8 mouse cellular contexts compared by ENCODE assay signal in genomic region chr11:99065979-99066378, GRCm38 (mm10). TPM values are rescaled to one million over a fixed set of nuclear protein-coding genes. Genes with fewer than 3 reads are reported as not detected.
DNase-seq lines count a peak whose midpoint lies in the region; ATAC-seq and TF ChIP-seq lines count a peak whose summit lies in the region.

No protein-coding gene starts in this region.

- H3K4me2 ChIP-seq in midbrain, postnatal 0 days (ENCODE audit: low read depth, low read length, poor library complexity, severe bottlenecking): no peak overlapping the region
- no peak overlapping the region for H3K4me2 ChIP-seq in stomach, embryonic 16.5 days (ENCODE audit: low read depth, low read length)

- 10% methylated on average over 2 of the region's 2 CpGs for WGBS in kidney, adult 2 months
- WGBS in limb, embryonic 10.5 days: 25% methylated on average over 2 of the region's 2 CpGs
- WGBS in midbrain, postnatal 0 days: 11% methylated on average over 2 of the region's 2 CpGs
- 15% methylated on average over 2 of the region's 2 CpGs for WGBS in stomach, embryonic 16.5 days

- peak; percentile 95 for TF ChIP-seq CTCF in kidney, adult 2 months (conservative IDR thresholded peaks at IDR 0.05; ENCODE audit: insufficient read depth, insufficient read length, low read depth, low read length)
- TF ChIP-seq CTCF in midbrain, postnatal 0 days (IDR thresholded peaks at IDR 0.05): peak; percentile 95

- no peak overlapping the region for H3K9ac ChIP-seq in midbrain, postnatal 0 days (replicated peaks; ENCODE audit: low read length, poor library complexity, severe bottlenecking)
- H3K9ac ChIP-seq in stomach, embryonic 16.5 days (ENCODE audit: low read length): no peak overlapping the region

- no peak for ATAC-seq in midbrain, postnatal 0 days (ENCODE audit: low FRiP score)
- ATAC-seq in stomach, embryonic 16.5 days (ENCODE audit: insufficient read depth, low FRiP score): peak; percentile 59

- H3K27me3 ChIP-seq in kidney, adult 2 months (replicated peaks; ENCODE audit: control insufficient read depth, insufficient read depth, low read length): no peaks in the 10 kb centered on the region
- no peaks in the 10 kb centered on the region for H3K27me3 ChIP-seq in limb, embryonic 10.5 days (ENCODE audit: low read depth, poor library complexity, severe bottlenecking)
- no peaks in the 10 kb centered on the region for H3K27me3 ChIP-seq in midbrain, postnatal 0 days (ENCODE audit: insufficient read depth, low read length)
- H3K27me3 ChIP-seq in stomach, embryonic 16.5 days (ENCODE audit: control insufficient read depth, insufficient read depth, low read length): no peaks in the 10 kb centered on the region

- no peaks in the 10 kb centered on the region for H3K4me1 ChIP-seq in kidney, adult 2 months (ENCODE audit: control insufficient read depth, insufficient read depth, low read length)
- peaks cover 81% of the 10 kb centered on the region for H3K4me1 ChIP-seq in limb, embryonic 10.5 days
- no peaks in the 10 kb centered on the region for H3K4me1 ChIP-seq in midbrain, postnatal 0 days (ENCODE audit: insufficient read depth, low read length)
- peaks cover 5% of the 10 kb centered on the region for H3K4me1 ChIP-seq in stomach, embryonic 16.5 days (ENCODE audit: control insufficient read depth, insufficient read depth, low read length)

- H3K4me3 ChIP-seq in kidney, adult 2 months (ENCODE audit: insufficient read depth, low read depth, low read length): no peak overlapping the region
- H3K4me3 ChIP-seq in limb, embryonic 10.5 days: 0 out of 2 replicates have a peak overlapping the region, but pooled peaks have one; percentile 9
- H3K4me3 ChIP-seq in midbrain, postnatal 0 days (ENCODE audit: low read depth, low read length): no peak overlapping the region
- H3K4me3 ChIP-seq in stomach, embryonic 16.5 days (replicated peaks; ENCODE audit: low read length): no peak overlapping the region

- no peak overlapping the region for H3K27ac ChIP-seq in kidney, adult 2 months (ENCODE audit: insufficient read depth, low read depth, low read length)
- peak overlapping the region; percentile 80 for H3K27ac ChIP-seq in limb, embryonic 10.5 days
- no peak overlapping the region for H3K27ac ChIP-seq in midbrain, postnatal 0 days (ENCODE audit: low read depth, low read length)
- H3K27ac ChIP-seq in stomach, embryonic 16.5 days (ENCODE audit: low read length): peak overlapping the region; percentile 39

- no peaks in the 10 kb centered on the region for H3K9me3 ChIP-seq in limb, embryonic 10.5 days (replicated peaks)
- H3K9me3 ChIP-seq in midbrain, postnatal 0 days (ENCODE audit: low read length): no peaks in the 10 kb centered on the region
- H3K9me3 ChIP-seq in stomach, embryonic 16.5 days (replicated peaks; ENCODE audit: control insufficient read depth, low read length): no peaks in the 10 kb centered on the region

- DNase-seq in 416B (ENCODE audit: low read depth): peak; percentile 93
- DNase-seq in adrenal gland, adult (ENCODE audit: inconsistent age in 2 of 2, low spot score in 1 of 2): peak; percentile 81 to 96
- DNase-seq in embryo, embryonic 9.5 days (ENCODE audit: extremely low spot score): peak; percentile 87
- peak; percentile 61 to 85 for DNase-seq in gastrocnemius, postnatal 4 days (ENCODE audit: low spot score in 2 of 2)
- DNase-seq in kidney, adult 2 months: peak; percentile 94
- DNase-seq in limb, embryonic 10.5 days (ENCODE audit: low spot score): peak; percentile 81
- DNase-seq in midbrain, postnatal 0 days (ENCODE audit: low spot score): peak; percentile 92

- TF ChIP-seq POLR2A in kidney, adult 2 months (IDR thresholded peaks at IDR 0.05; ENCODE audit: low read depth, low read length): no peak

- no peaks in the 10 kb centered on the region for H3K36me3 ChIP-seq in kidney, adult 2 months (ENCODE audit: control insufficient read depth, insufficient read depth, low read length)
- H3K36me3 ChIP-seq in limb, embryonic 10.5 days: peaks cover 6% of the 10 kb centered on the region; the same call in 1 of the 2 replicates
- no peaks in the 10 kb centered on the region for H3K36me3 ChIP-seq in midbrain, postnatal 0 days (ENCODE audit: insufficient read depth, low read length)
- no peaks in the 10 kb centered on the region for H3K36me3 ChIP-seq in stomach, embryonic 16.5 days (ENCODE audit: control insufficient read depth, insufficient read depth, low read length)

RNA-seq across cellular contexts. Expression of gene Tns4, which starts 23.1 kb away (rescaled TPM):
- under 1 TPM in 1 of 2 experiments, not detected in 1; 0.13 TPM for total RNA-seq in gastrocnemius, postnatal 4 days (2021)
- polyA plus RNA-seq in kidney, adult 2 months (2012; rRNA removed): 0.86 and 1.8 TPM in 2 replicates
- polyA plus RNA-seq in limb, embryonic 10.5 days (2016; fragmentation: Nextera tagmentation; extraction: Ambion mirVana): 0.74 and 1.4 TPM in 2 replicates
- 0.38 TPM in 2 replicates for total RNA-seq in midbrain, postnatal 0 days (2014; rRNA removed)
- polyA plus RNA-seq in midbrain, postnatal 0 days (2015; fragmentation: Nextera tagmentation; extraction: Ambion mirVana): 0.17 and 0.26 TPM in 2 replicates
- polyA plus RNA-seq in stomach, embryonic 16.5 days (2015; fragmentation: Nextera tagmentation; extraction: Ambion mirVana): 1.8 and 2.4 TPM in 2 replicates

RNA-seq across cellular contexts. Expression of gene Igfbp4, which starts 24.9 kb away (rescaled TPM):
- 100 to 1,000 TPM; 317 to 355 TPM for total RNA-seq in gastrocnemius, postnatal 4 days (2021)
- polyA plus RNA-seq in kidney, adult 2 months (2012; rRNA removed): 1,142 and 1,152 TPM in 2 replicates
- polyA plus RNA-seq in limb, embryonic 10.5 days (2016; fragmentation: Nextera tagmentation; extraction: Ambion mirVana): 899 and 1,008 TPM in 2 replicates
- 78.8 and 96.7 TPM in 2 replicates for total RNA-seq in midbrain, postnatal 0 days (2014; rRNA removed)
- polyA plus RNA-seq in midbrain, postnatal 0 days (2015; fragmentation: Nextera tagmentation; extraction: Ambion mirVana): 92.4 and 104 TPM in 2 replicates
- 411 and 440 TPM in 2 replicates for polyA plus RNA-seq in stomach, embryonic 16.5 days (2015; fragmentation: Nextera tagmentation; extraction: Ambion mirVana)

RNA-seq across cellular contexts. Expression of gene Top2a, which starts 42.0 kb away (rescaled TPM):
- 10 to 100 TPM; 86.4 to 96.2 TPM for total RNA-seq in gastrocnemius, postnatal 4 days (2021)
- polyA plus RNA-seq in kidney, adult 2 months (2012; rRNA removed): 0.72 and 1.1 TPM in 2 replicates
- polyA plus RNA-seq in limb, embryonic 10.5 days (2016; fragmentation: Nextera tagmentation; extraction: Ambion mirVana): 291 and 354 TPM in 2 replicates
- 13.9 and 21.1 TPM in 2 replicates for total RNA-seq in midbrain, postnatal 0 days (2014; rRNA removed)
- polyA plus RNA-seq in midbrain, postnatal 0 days (2015; fragmentation: Nextera tagmentation; extraction: Ambion mirVana): 7.4 and 10.0 TPM in 2 replicates
- polyA plus RNA-seq in stomach, embryonic 16.5 days (2015; fragmentation: Nextera tagmentation; extraction: Ambion mirVana): 186 and 188 TPM in 2 replicates

Comparison
In these comparisons a context has a peak if more than half of its experiments do, and no peak if none do; other contexts are left out.
1. H3K27ac ChIP-seq: peak in limb, embryonic 10.5 days (single experiment) and stomach, embryonic 16.5 days (single experiment); none in kidney, adult 2 months (single experiment) and midbrain, postnatal 0 days (single experiment).
2. RNA of gene Top2a, which starts 42.0 kb away (polyA plus RNA-seq): 291 to 354 TPM in limb, embryonic 10.5 days and 186 to 188 TPM in stomach, embryonic 16.5 days; 7.4 to 10.0 TPM in midbrain, postnatal 0 days and 0.72 to 1.1 TPM in kidney, adult 2 months; every median in the first group is over 10 times any median in the second.
3. Peak in every context shown above with its lines, with median percentiles within 50 percentile points of each other: DNase-seq.